Mouse (Mus musculus) liver, postnatal 0 days (tissue): ENCODE results near the gene Rem1.

Experiments used
- CTCF ChIP-seq: sonication (generic); IDR thresholded peaks from 2 replicates; pipeline ENCODE4 v1.5.1; 2016; ENCODE audit warnings: antibody characterized with exemption, low read depth
- EP300 ChIP-seq: IDR thresholded peaks from 2 replicates; pipeline ENCODE4 v1.6.1; 2016; ENCODE audit warnings: antibody characterized with exemption, low read depth, mild to moderate bottlenecking

- TF ChIP-seq CTCF, result no peak
- TF ChIP-seq EP300, result no peak
Observed at GRCm38 (mm10) chr2:152620367-152621134, 6.2 kb upstream of the Rem1 start.
